26 mouse cellular contexts compared by ENCODE assay signal in genomic region chr1:66646894-66647293, GRCm38 (mm10). TPM values are rescaled to one million over a fixed set of nuclear protein-coding genes. Genes with fewer than 3 reads are reported as not detected.
DNase-seq lines count a peak whose midpoint lies in the region; ATAC-seq and TF ChIP-seq lines count a peak whose summit lies in the region.
"Had no signal": no experiment of that assay in that cellular context is flagged by ENCODE, and none has a peak within 500 bp of the region (broad histone marks: within the 10 kb centered on the region; RNA-seq: fewer than 3 reads in every experiment).

No protein-coding gene starts in this region.

- peak; percentile 75 to 80 for DNase-seq in adrenal gland, adult (ENCODE audit: inconsistent age in 2 of 2, low spot score in 1 of 2)
- DNase-seq in adrenal gland, postnatal 4 days (ENCODE audit: low spot score in 2 of 2), result no peak
- no peak for DNase-seq in intestine, embryonic 14.5 days (ENCODE audit: low spot score)
- peak; percentile 57 for DNase-seq in adrenal gland, adult 2 months
- DNase-seq in adrenal gland, postnatal 36 days, result peak; percentile 67 to 77
- no peak for DNase-seq in lung, postnatal 14 days
- DNase-seq in layer of hippocampus, adult 8-10 months (ENCODE audit: low spot score in 2 of 2), result no peak
- DNase-seq: cerebellum, adult 11-12 months; cerebellum, adult 9-11 months; kidney, adult 11 months; kidney, postnatal 14 days; liver; lung, adult 2 months; lung, postnatal 10 days; midbrain, embryonic 14.5 days; thymus, adult 18-20 months; thymus, postnatal 36 days had no signal

- no peak overlapping the region for H3K27ac ChIP-seq in intestine, embryonic 14.5 days (ENCODE audit: low read depth)
- H3K27ac ChIP-seq in intestine, postnatal 0 days (ENCODE audit: low read depth, low read length), result no peak overlapping the region
- H3K27ac ChIP-seq: embryonic facial prominence, embryonic 13.5 days; heart, embryonic 10.5 days; heart, embryonic 15.5 days; liver, embryonic 14.5 days had no signal

- H3K4me2 ChIP-seq in intestine, embryonic 14.5 days (ENCODE audit: low read length), result no peak overlapping the region
- H3K4me2 ChIP-seq in intestine, postnatal 0 days (replicated peaks; ENCODE audit: low read depth), result no peak overlapping the region
- H3K4me2 ChIP-seq: embryonic facial prominence, embryonic 13.5 days; heart, embryonic 15.5 days had no signal

- ATAC-seq in intestine, embryonic 14.5 days (replicated peaks; ENCODE audit: low FRiP score, low TSS enrichment, low read depth), result 0 out of 2 replicates have a peak, but pooled peaks have one; percentile 36
- no peak for ATAC-seq in intestine, postnatal 0 days
- ATAC-seq: activated CD4-positive, CD25-positive, alpha-beta regulatory T cell, adult 4 months; forebrain, embryonic 16.5 days; hindbrain, embryonic 16.5 days had no signal

- no peaks in the 10 kb centered on the region for H3K4me1 ChIP-seq in intestine, embryonic 14.5 days (replicated peaks; ENCODE audit: control insufficient read depth, insufficient read depth, low read length)
- H3K4me1 ChIP-seq in intestine, postnatal 0 days (replicated peaks; ENCODE audit: control insufficient read depth, insufficient read depth, low read length), result no peaks in the 10 kb centered on the region
- H3K4me1 ChIP-seq: embryonic facial prominence, embryonic 13.5 days; heart, embryonic 10.5 days; heart, embryonic 15.5 days had no signal

- TF ChIP-seq CTCF in intestine, postnatal 0 days (IDR thresholded peaks at IDR 0.05; ENCODE audit: low read depth), result no peak

- H3K4me3 ChIP-seq in intestine, embryonic 14.5 days (ENCODE audit: low read depth, low read length), result no peak overlapping the region
- H3K4me3 ChIP-seq in intestine, postnatal 0 days (ENCODE audit: low read depth, low read length), result no peak overlapping the region
- H3K4me3 ChIP-seq: embryonic facial prominence, embryonic 13.5 days; heart, embryonic 10.5 days; heart, embryonic 15.5 days had no signal

- H3K9ac ChIP-seq in intestine, embryonic 14.5 days (ENCODE audit: low read length), result no peak overlapping the region
- H3K9ac ChIP-seq in intestine, postnatal 0 days (ENCODE audit: low read depth, low read length), result no peak overlapping the region
- H3K9ac ChIP-seq: embryonic facial prominence, embryonic 13.5 days; heart, embryonic 15.5 days; liver, embryonic 14.5 days had no signal

- H3K9me3 ChIP-seq in intestine, embryonic 14.5 days (ENCODE audit: control insufficient read depth, low read length), result no peaks in the 10 kb centered on the region
- no peaks in the 10 kb centered on the region for H3K9me3 ChIP-seq in intestine, postnatal 0 days (ENCODE audit: control insufficient read depth)
- H3K9me3 ChIP-seq: embryonic facial prominence, embryonic 13.5 days; heart, embryonic 10.5 days; heart, embryonic 15.5 days had no signal

- H3K36me3 ChIP-seq in intestine, embryonic 14.5 days (ENCODE audit: control insufficient read depth, insufficient read depth, low read length), result no peaks in the 10 kb centered on the region
- H3K36me3 ChIP-seq in intestine, postnatal 0 days (ENCODE audit: control insufficient read depth, insufficient read depth), result no peaks in the 10 kb centered on the region
- H3K36me3 ChIP-seq: embryonic facial prominence, embryonic 13.5 days; heart, embryonic 10.5 days; heart, embryonic 15.5 days had no signal

- no peaks in the 10 kb centered on the region for H3K27me3 ChIP-seq in intestine, embryonic 14.5 days (replicated peaks; ENCODE audit: control insufficient read depth, insufficient read depth, low read length)
- H3K27me3 ChIP-seq in intestine, postnatal 0 days (replicated peaks; ENCODE audit: control insufficient read depth, insufficient read depth, low read length), result no peaks in the 10 kb centered on the region
- H3K27me3 ChIP-seq: CH12.LX; embryonic facial prominence, embryonic 13.5 days; heart, embryonic 15.5 days had no signal

RNA-seq across cellular contexts. Expression of gene Rpe, which starts 53.7 kb away (rescaled TPM):
- 10 to 100 TPM; 46.8 to 53.7 TPM for total RNA-seq in adrenal gland, postnatal 4 days (2021)
- polyA plus RNA-seq in intestine, embryonic 14.5 days (2014; fragmentation: Nextera tagmentation; extraction: Ambion mirVana), result 53.3 and 53.4 TPM in 2 replicates
- 41.4 and 44.3 TPM in 2 replicates for polyA plus RNA-seq in intestine, postnatal 0 days (2015; fragmentation: Nextera tagmentation; extraction: Ambion mirVana)
- 10 to 100 TPM; 74.5 to 81.4 TPM for total RNA-seq in adrenal gland, adult 2 months (2021)
- 25.7 and 26.0 TPM in 2 replicates for polyA plus RNA-seq in adrenal gland, adult 2 months (2012; rRNA removed)
- total RNA-seq in adrenal gland, postnatal 36 days (2021), result 10 to 100 TPM; 66.5 to 82.7 TPM
- total RNA-seq in layer of hippocampus, adult 8-10 months (2022), result 10 to 100 TPM; 31.3 to 37.5 (median 34.3) TPM

Comparison
In these comparisons a context has a peak if more than half of its experiments do, and no peak if none do; other contexts are left out.
1. DNase-seq: peak in adrenal gland, adult (2 of 2), adrenal gland, adult 2 months (single experiment) and adrenal gland, postnatal 36 days (2 of 2); none in adrenal gland, postnatal 4 days (0 of 2), intestine, embryonic 14.5 days (single experiment), lung, postnatal 14 days (single experiment) and layer of hippocampus, adult 8-10 months (0 of 2).